Mouse (Mus musculus): ENCODE measurements at regions not wholly inside any gene's neighbourhood (a gene's known extent, or its start where the extent isn't known, plus 50 kb on each side); places are given as distances from the start of the nearest gene placed in this dataset.

DNA sequence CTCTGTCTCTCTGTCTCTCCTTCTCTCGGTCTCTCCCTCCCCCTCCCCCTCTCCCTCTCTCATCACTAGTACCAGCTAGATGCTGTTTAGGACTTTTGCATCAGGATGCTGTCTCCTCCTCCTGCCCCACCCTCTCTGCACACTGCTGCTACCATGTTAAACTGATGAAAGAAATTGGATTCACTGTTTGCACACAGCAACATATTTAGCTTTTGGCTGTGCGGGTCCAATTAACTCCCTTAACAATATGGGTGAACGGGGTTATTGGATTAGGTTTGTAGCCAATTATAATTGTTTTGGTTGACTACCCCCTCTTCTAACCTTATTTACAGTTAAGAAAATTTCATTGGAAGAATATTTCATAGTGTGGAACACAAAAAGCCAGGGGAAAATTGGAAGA lies 424.0 kb upstream of the Sorcs1 start:
- Histone ChIP-seq H3K4me1 (replicated peaks) (no peaks in the 10 kb centered on the region), H3K9me3 (replicated peaks) (no peaks in the 10 kb centered on the region), H3K27ac (no peak overlapping the region), H3K9ac (no peak overlapping the region), H3K4me2 (no peak overlapping the region), H3K36me3 (no peaks in the 10 kb centered on the region), H3K27me3 (no peaks in the 10 kb centered on the region), H3K4me3 (replicated peaks) (no peak overlapping the region)
- no peak for ATAC-seq (ENCODE audit: low read depth)
- no peak for DNase-seq
- 61% methylated on average over 3 of the region's 3 CpGs for WGBS (ENCODE audit: insufficient replicate concordance)

GRCm38 (mm10) chr19:51074762-51075161 lies 396.3 kb upstream of the Sorcs1 start:
- no peak overlapping the region for H3K9ac ChIP-seq
- WGBS (ENCODE audit: insufficient replicate concordance): 55% methylated on average over 4 of the region's 4 CpGs
- DNase-seq (no peak), ATAC-seq (ENCODE audit: low read depth) (no peak)
- no peaks in the 10 kb centered on the region for H3K36me3 ChIP-seq
- no peak overlapping the region for H3K4me2 ChIP-seq
- no peaks in the 10 kb centered on the region for H3K27me3 ChIP-seq
- no peaks in the 10 kb centered on the region for H3K4me1 ChIP-seq (replicated peaks)
- no peaks in the 10 kb centered on the region for H3K9me3 ChIP-seq (replicated peaks)
- no peak overlapping the region for H3K4me3 ChIP-seq (replicated peaks)
- no peak overlapping the region for H3K27ac ChIP-seq

GRCm38 (mm10) chr19:51059961-51060665 lies 381.7 kb upstream of the Sorcs1 start:
- H3K4me1 ChIP-seq (replicated peaks): no peaks in the 10 kb centered on the region
- no peak overlapping the region for H3K4me2 ChIP-seq
- H3K4me3 ChIP-seq (replicated peaks): no peak overlapping the region
- no peak overlapping the region for H3K27ac ChIP-seq
- H3K27me3 ChIP-seq: no peaks in the 10 kb centered on the region
- H3K9me3 ChIP-seq (replicated peaks): no peaks in the 10 kb centered on the region
- H3K9ac ChIP-seq: no peak overlapping the region
- WGBS (ENCODE audit: insufficient replicate concordance): 50% methylated on average over 5 of the region's 5 CpGs
- DNase-seq (no peak), ATAC-seq (ENCODE audit: low read depth) (no peak)
- H3K36me3 ChIP-seq: no peaks in the 10 kb centered on the region

GRCm38 (mm10) chr19:51043544-51043943 lies 365.1 kb upstream of the Sorcs1 start:
- Histone ChIP-seq H3K27ac (no peak overlapping the region), H3K4me1 (replicated peaks) (no peaks in the 10 kb centered on the region), H3K9me3 (replicated peaks) (no peaks in the 10 kb centered on the region), H3K27me3 (no peaks in the 10 kb centered on the region), H3K9ac (no peak overlapping the region), H3K4me3 (replicated peaks) (no peak overlapping the region), H3K4me2 (no peak overlapping the region), H3K36me3 (no peaks in the 10 kb centered on the region)
- DNase-seq (no peak), ATAC-seq (ENCODE audit: low read depth) (no peak)
- WGBS (ENCODE audit: insufficient replicate concordance): 73% methylated on average over 3 of the region's 3 CpGs

DNA sequence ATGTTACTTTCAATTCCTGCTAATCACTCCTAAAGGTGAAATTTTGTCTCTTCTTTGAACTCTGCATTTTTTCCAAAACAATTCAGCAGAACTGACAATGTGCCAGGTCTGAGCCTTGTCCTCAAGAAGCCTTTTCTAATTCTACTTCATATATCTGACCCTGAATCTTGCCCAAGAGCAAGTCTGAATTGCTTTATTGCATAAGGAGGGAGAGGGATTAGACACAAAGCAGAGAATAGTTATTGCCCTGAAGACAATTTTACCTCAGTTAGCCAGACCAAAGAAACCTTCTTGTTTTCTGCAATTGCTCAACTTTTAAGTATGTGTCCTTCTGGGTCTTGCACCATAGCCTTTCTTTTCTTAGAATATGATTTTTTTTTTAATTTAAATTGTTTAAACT lies 316.0 kb upstream of the Sorcs1 start:
- DNase-seq: no peak
- Histone ChIP-seq H3K27me3 (no peaks in the 10 kb centered on the region), H3K4me2 (no peak overlapping the region), H3K4me1 (replicated peaks) (no peaks in the 10 kb centered on the region), H3K4me3 (replicated peaks) (no peak overlapping the region), H3K9ac (no peak overlapping the region), H3K36me3 (no peaks in the 10 kb centered on the region), H3K9me3 (replicated peaks) (no peaks in the 10 kb centered on the region), H3K27ac (no peak overlapping the region)
- ATAC-seq (ENCODE audit: low read depth): no peak

DNA sequence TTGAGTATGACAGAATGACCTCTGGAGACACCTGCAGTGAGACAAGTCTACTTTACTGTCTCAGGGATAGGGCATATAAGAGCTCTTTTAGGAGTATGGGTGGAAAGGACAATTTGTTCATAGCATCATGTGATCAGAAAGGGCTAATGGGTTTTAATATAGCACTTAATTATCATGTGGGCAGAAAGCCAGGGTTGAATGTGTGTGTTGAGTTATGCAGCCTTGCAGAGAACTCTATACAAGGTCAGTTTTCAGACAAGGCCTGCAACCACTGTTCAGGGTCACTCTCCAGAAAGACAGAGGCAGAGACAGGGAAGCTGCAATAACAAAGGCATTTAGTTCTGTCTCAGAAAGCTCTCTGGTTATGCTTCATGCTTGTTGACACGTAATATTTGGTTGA lies 292.6 kb upstream of the Sorcs1 start:
- no peaks in the 10 kb centered on the region for H3K4me1 ChIP-seq (replicated peaks)
- DNase-seq (no peak), ATAC-seq (ENCODE audit: low read depth) (no peak)
- H3K27ac ChIP-seq: no peak overlapping the region
- H3K27me3 ChIP-seq: no peaks in the 10 kb centered on the region
- no peak overlapping the region for H3K9ac ChIP-seq
- no peaks in the 10 kb centered on the region for H3K36me3 ChIP-seq
- 60% methylated on average over 1 of the region's 1 CpGs for WGBS (ENCODE audit: insufficient replicate concordance)
- no peak overlapping the region for H3K4me2 ChIP-seq
- no peaks in the 10 kb centered on the region for H3K9me3 ChIP-seq (replicated peaks)
- H3K4me3 ChIP-seq (replicated peaks): no peak overlapping the region

- H3K27ac ChIP-seq: no peak overlapping the region
- H3K4me1 ChIP-seq (replicated peaks): no peaks in the 10 kb centered on the region
- 33% methylated on average over 8 of the region's 8 CpGs for WGBS (ENCODE audit: insufficient replicate concordance)
- no peak overlapping the region for H3K9ac ChIP-seq
- H3K4me3 ChIP-seq (replicated peaks): no peak overlapping the region
- H3K27me3 ChIP-seq: no peaks in the 10 kb centered on the region
- no peaks in the 10 kb centered on the region for H3K9me3 ChIP-seq (replicated peaks)
- ATAC-seq (ENCODE audit: low read depth) (0 out of 2 replicates have a peak, but pooled peaks have one; percentile 20), DNase-seq (no peak)
- no peak overlapping the region for H3K4me2 ChIP-seq
- no peaks in the 10 kb centered on the region for H3K36me3 ChIP-seq
Measured at GRCm38 (mm10) chr19:50961910-50962309, 283.5 kb upstream of the Sorcs1 start.

DNA sequence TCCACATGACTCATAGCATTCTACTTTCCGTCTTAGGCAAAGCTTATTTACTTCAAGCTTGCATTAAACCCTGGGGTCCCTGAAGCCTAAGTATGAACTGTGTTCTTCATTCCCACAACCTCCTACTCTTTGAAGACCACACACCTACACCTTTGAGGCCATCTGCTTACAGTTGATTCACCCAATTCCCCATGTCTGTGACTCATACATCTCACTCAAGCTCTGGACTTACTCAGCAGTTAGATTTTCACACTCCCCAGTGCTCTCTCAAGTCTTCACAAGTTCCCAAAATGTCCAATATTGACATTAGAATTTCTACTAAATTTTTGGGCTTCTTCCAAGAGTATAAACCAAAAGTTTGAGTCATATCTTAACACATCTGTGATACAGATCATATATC lies 266.6 kb upstream of the Sorcs1 start:
- no peak overlapping the region for H3K4me2 ChIP-seq
- H3K27ac ChIP-seq: no peak overlapping the region
- H3K27me3 ChIP-seq: no peaks in the 10 kb centered on the region
- H3K9ac ChIP-seq: no peak overlapping the region
- WGBS (ENCODE audit: insufficient replicate concordance): 50% methylated on average over 1 of the region's 1 CpGs
- DNase-seq: no peak
- H3K36me3 ChIP-seq: no peaks in the 10 kb centered on the region
- ATAC-seq (ENCODE audit: low read depth): no peak
- H3K4me3 ChIP-seq (replicated peaks): no peak overlapping the region
- H3K9me3 ChIP-seq (replicated peaks): no peaks in the 10 kb centered on the region
- H3K4me1 ChIP-seq (replicated peaks): no peaks in the 10 kb centered on the region

DNA sequence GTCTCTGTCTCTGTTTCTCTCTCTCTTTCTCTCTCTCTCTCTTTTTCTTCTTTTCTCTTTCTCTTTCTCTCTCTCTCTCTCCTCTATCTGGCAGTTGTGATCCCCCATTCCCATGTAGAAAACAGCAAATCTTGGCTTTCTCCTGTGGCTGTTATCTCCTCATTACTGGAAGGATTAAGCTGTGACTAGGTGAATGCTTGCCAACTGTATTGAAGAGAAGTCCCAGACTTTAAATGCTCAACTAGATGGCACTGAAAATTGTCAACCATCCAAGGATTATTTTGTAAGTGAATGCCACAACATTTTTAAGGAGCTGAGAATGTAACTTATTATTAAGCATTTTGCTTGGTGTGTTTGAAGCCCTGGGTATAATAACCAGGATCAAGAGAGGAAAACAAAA lies 233.2 kb upstream of the Sorcs1 start:
- Histone ChIP-seq H3K4me2 (no peak overlapping the region), H3K27me3 (no peaks in the 10 kb centered on the region), H3K4me3 (replicated peaks) (no peak overlapping the region), H3K9ac (no peak overlapping the region), H3K27ac (no peak overlapping the region), H3K36me3 (no peaks in the 10 kb centered on the region), H3K4me1 (replicated peaks) (no peaks in the 10 kb centered on the region), H3K9me3 (replicated peaks) (no peaks in the 10 kb centered on the region)
- DNase-seq (no peak), ATAC-seq (ENCODE audit: low read depth) (no peak)

- Histone ChIP-seq H3K9ac (no peak overlapping the region), H3K4me2 (no peak overlapping the region), H3K4me3 (replicated peaks) (no peak overlapping the region), H3K27me3 (no peaks in the 10 kb centered on the region), H3K36me3 (no peaks in the 10 kb centered on the region), H3K9me3 (replicated peaks) (no peaks in the 10 kb centered on the region), H3K27ac (no peak overlapping the region), H3K4me1 (replicated peaks) (no peaks in the 10 kb centered on the region)
- DNase-seq (no peak), ATAC-seq (ENCODE audit: low read depth) (no peak)
- 61% methylated on average over 1 of the region's 1 CpGs for WGBS (ENCODE audit: insufficient replicate concordance)
Measured at GRCm38 (mm10) chr19:50910674-50911073, 232.2 kb upstream of the Sorcs1 start.

DNA sequence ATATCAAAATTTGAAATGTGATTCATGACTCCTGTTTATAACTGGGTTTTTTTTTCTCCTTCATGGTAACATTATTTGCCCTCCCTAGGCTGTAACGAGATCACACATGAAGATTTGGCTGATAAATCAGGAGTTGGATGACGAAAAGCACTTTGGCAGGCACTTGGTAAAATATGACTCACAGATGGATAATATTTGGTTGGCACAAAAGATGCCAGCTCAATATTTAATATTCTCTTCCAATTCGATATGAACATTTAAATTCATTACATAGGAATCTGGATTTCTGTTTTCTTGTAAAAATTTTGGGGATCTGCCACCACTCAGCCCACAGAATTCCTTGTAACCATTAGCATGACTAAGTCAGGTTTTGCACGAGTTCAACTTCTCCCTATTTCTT lies 230.3 kb upstream of the Sorcs1 start:
- no peak for ATAC-seq (ENCODE audit: low read depth)
- 52% methylated on average over 4 of the region's 4 CpGs for WGBS (ENCODE audit: insufficient replicate concordance)
- H3K27me3 ChIP-seq: no peaks in the 10 kb centered on the region

DNA sequence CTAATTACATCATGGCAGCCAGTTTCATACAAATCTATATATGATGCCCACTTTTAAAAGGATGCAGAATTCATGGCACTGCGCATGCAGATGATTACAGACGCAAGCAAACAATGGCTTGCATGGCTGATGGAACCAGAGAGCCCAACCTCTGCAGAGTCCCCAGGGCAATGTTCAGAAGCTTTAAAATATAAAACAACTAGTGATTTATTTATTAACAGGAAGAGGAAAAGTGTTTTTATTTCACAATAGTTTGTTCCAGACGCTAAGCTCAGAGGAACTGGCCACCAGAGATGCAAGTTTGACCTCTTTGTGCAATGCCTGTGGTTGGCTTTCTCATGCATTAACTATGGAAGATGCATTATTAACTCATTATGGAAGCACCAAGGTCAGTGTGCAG lies 215.3 kb upstream of the Sorcs1 start:
- Histone ChIP-seq H3K36me3 (no peaks in the 10 kb centered on the region), H3K4me3 (replicated peaks) (no peak overlapping the region), H3K27me3 (no peaks in the 10 kb centered on the region), H3K9me3 (replicated peaks) (no peaks in the 10 kb centered on the region), H3K4me1 (replicated peaks) (no peaks in the 10 kb centered on the region), H3K9ac (no peak overlapping the region), H3K4me2 (no peak overlapping the region), H3K27ac (no peak overlapping the region)
- WGBS (ENCODE audit: insufficient replicate concordance): 63% methylated on average over 3 of the region's 3 CpGs
- ATAC-seq (ENCODE audit: low read depth) (no peak), DNase-seq (no peak)

More for the DNA sequence above, 230.3 kb upstream of the Sorcs1 start:
- H3K27ac ChIP-seq: no peak overlapping the region
- DNase-seq: no peak
- no peaks in the 10 kb centered on the region for H3K36me3 ChIP-seq
- H3K9me3 ChIP-seq (replicated peaks): no peaks in the 10 kb centered on the region
- H3K9ac ChIP-seq: no peak overlapping the region
- H3K4me1 ChIP-seq (replicated peaks): no peaks in the 10 kb centered on the region
- no peak overlapping the region for H3K4me3 ChIP-seq (replicated peaks)
- no peak overlapping the region for H3K4me2 ChIP-seq
